Mouse (Mus musculus): Measurements from ENCODE around the gene Thbs3. TPM values are rescaled to one million over a fixed set of nuclear protein-coding genes. Genes with fewer than 3 reads are reported as not detected.

Thbs3 gene
- polyA plus RNA-seq, 1 experiment from 2014 or later, result 86.2 TPM

GRCm38 (mm10) chr3:89218271-89218670 lies 3.3 kb downstream of the Thbs3 start:
- Histone ChIP-seq H3K4me3 (replicated peaks) (no peak overlapping the region), H3K4me1 (replicated peaks) (peaks cover 73% of the 10 kb centered on the region), H3K27me3 (no peaks in the 10 kb centered on the region), H3K36me3 (peaks cover 37% of the 10 kb centered on the region), H3K9me3 (no peaks in the 10 kb centered on the region), H3K9ac (replicated peaks) (0 out of 2 replicates have a peak overlapping the region, but pooled peaks have one; percentile 23), H3K4me2 (replicated peaks) (no peak overlapping the region), H3K27ac (peak overlapping the region; percentile 27; the same call in 1 of the 2 replicates)
- WGBS, result 82% methylated on average over 1 of the region's 1 CpGs
- no peak for ATAC-seq

GRCm38 (mm10) chr3:89219546-89219945 lies 4.6 kb downstream of the Thbs3 start:
- WGBS, result 48% methylated on average over 8 of the region's 8 CpGs
- no peak for ATAC-seq
- H3K36me3 ChIP-seq, result peaks cover 48% of the 10 kb centered on the region
- peak overlapping the region; percentile 48; the same call in 1 of the 2 replicates for H3K9ac ChIP-seq (replicated peaks)
- H3K9me3 ChIP-seq, result no peaks in the 10 kb centered on the region
- peak overlapping the region; percentile 62 for H3K27ac ChIP-seq
- H3K27me3 ChIP-seq, result no peaks in the 10 kb centered on the region
- H3K4me2 ChIP-seq (replicated peaks), result no peak overlapping the region
- H3K4me1 ChIP-seq (replicated peaks), result peaks cover 82% of the 10 kb centered on the region
- no peak overlapping the region for H3K4me3 ChIP-seq (replicated peaks)

- H3K4me2 ChIP-seq (replicated peaks), result no peak overlapping the region
- H3K27ac ChIP-seq, result peak overlapping the region; percentile 48; the same call in 1 of the 2 replicates
- ATAC-seq, result no peak
- no peaks in the 10 kb centered on the region for H3K27me3 ChIP-seq
- H3K9ac ChIP-seq (replicated peaks), result 0 out of 2 replicates have a peak overlapping the region, but pooled peaks have one; percentile 0
- no peaks in the 10 kb centered on the region for H3K9me3 ChIP-seq
- peaks cover 48% of the 10 kb centered on the region for H3K36me3 ChIP-seq
- no peak overlapping the region for H3K4me3 ChIP-seq (replicated peaks)
- 65% methylated on average over 5 of the region's 5 CpGs for WGBS
- peaks cover 82% of the 10 kb centered on the region for H3K4me1 ChIP-seq (replicated peaks)
Measured at GRCm38 (mm10) chr3:89221167-89221566, 6.2 kb downstream of the Thbs3 start.

- Histone ChIP-seq H3K4me2 (replicated peaks) (peak overlapping the region; percentile 83), H3K27me3 (no peaks in the 10 kb centered on the region), H3K27ac (peak overlapping the region; percentile 97), H3K9me3 (no peaks in the 10 kb centered on the region), H3K4me1 (replicated peaks) (peaks cover 79% of the 10 kb centered on the region), H3K4me3 (replicated peaks) (peak overlapping the region; percentile 68), H3K9ac (replicated peaks) (peak overlapping the region; percentile 85), H3K36me3 (peaks cover 35% of the 10 kb centered on the region)
- 21% methylated on average over 11 of the region's 11 CpGs for WGBS
- ATAC-seq, result no peak
Measured at GRCm38 (mm10) chr3:89224796-89225195, 9.8 kb downstream of the Thbs3 start.

GRCm38 (mm10) chr3:89225321-89225815 lies 10.4 kb downstream of the Thbs3 start:
- H3K36me3 ChIP-seq, result peaks cover 30% of the 10 kb centered on the region
- peak overlapping the region; percentile 97 for H3K27ac ChIP-seq
- no peak for ATAC-seq
- peak overlapping the region; percentile 85 for H3K9ac ChIP-seq (replicated peaks)
- peak overlapping the region; percentile 68 for H3K4me3 ChIP-seq (replicated peaks)
- H3K4me1 ChIP-seq (replicated peaks), result peaks cover 76% of the 10 kb centered on the region
- peak overlapping the region; percentile 83 for H3K4me2 ChIP-seq (replicated peaks)
- no peaks in the 10 kb centered on the region for H3K9me3 ChIP-seq
- 8% methylated on average over 12 of the region's 12 CpGs for WGBS
- H3K27me3 ChIP-seq, result no peaks in the 10 kb centered on the region

GRCm38 (mm10) chr3:89225918-89226317 lies 10.9 kb downstream of the Thbs3 start:
- peaks cover 74% of the 10 kb centered on the region for H3K4me1 ChIP-seq (replicated peaks)
- peak overlapping the region; percentile 85 for H3K9ac ChIP-seq (replicated peaks)
- H3K4me3 ChIP-seq (replicated peaks), result peak overlapping the region; percentile 68
- no peaks in the 10 kb centered on the region for H3K27me3 ChIP-seq
- H3K4me2 ChIP-seq (replicated peaks), result peak overlapping the region; percentile 83
- peak overlapping the region; percentile 97 for H3K27ac ChIP-seq
- ATAC-seq, result peak; percentile 68
- H3K9me3 ChIP-seq, result no peaks in the 10 kb centered on the region
- 4% methylated on average over 4 of the region's 4 CpGs for WGBS
- peaks cover 28% of the 10 kb centered on the region for H3K36me3 ChIP-seq

- peak overlapping the region; percentile 85 for H3K9ac ChIP-seq (replicated peaks)
- H3K4me1 ChIP-seq (replicated peaks), result peaks cover 70% of the 10 kb centered on the region
- no peaks in the 10 kb centered on the region for H3K27me3 ChIP-seq
- WGBS, result 3% methylated on average over 11 of the region's 11 CpGs
- H3K27ac ChIP-seq, result peak overlapping the region; percentile 97
- H3K4me3 ChIP-seq (replicated peaks), result peak overlapping the region; percentile 68
- peaks cover 23% of the 10 kb centered on the region for H3K36me3 ChIP-seq
- ATAC-seq, result no peak
- no peaks in the 10 kb centered on the region for H3K9me3 ChIP-seq
- peak overlapping the region; percentile 83 for H3K4me2 ChIP-seq (replicated peaks)
Measured at GRCm38 (mm10) chr3:89226361-89226760, 11.4 kb downstream of the Thbs3 start.

- H3K4me2 ChIP-seq (replicated peaks), result peak within 1 kb of the TSS; percentile 83
- H3K4me3 ChIP-seq (replicated peaks), result peak within 1 kb of the TSS; percentile 68
- WGBS, result 2% methylated on average over 21 of the region's 21 CpGs
- peaks cover 19% of the 10 kb centered on the region for H3K36me3 ChIP-seq
- peaks cover 70% of the 10 kb centered on the region for H3K4me1 ChIP-seq (replicated peaks)
- no peak for ATAC-seq
- peak within 1 kb of the TSS; percentile 97 for H3K27ac ChIP-seq
- H3K27me3 ChIP-seq, result no peaks in the 10 kb centered on the region
- H3K9me3 ChIP-seq, result no peaks in the 10 kb centered on the region
- peak within 1 kb of the TSS; percentile 85 for H3K9ac ChIP-seq (replicated peaks)
Measured at GRCm38 (mm10) chr3:89226900-89227299, 11.9 kb downstream of the Thbs3 start, which contains the start of gene Mtx1. Gene Mtx1 (minus strand): TSS chr3:89227088.

GRCm38 (mm10) chr3:89227307-89228179 lies 12.6 kb downstream of the Thbs3 start:
- Histone ChIP-seq H3K9ac (replicated peaks) (peak overlapping the region; percentile 85), H3K4me2 (replicated peaks) (peak overlapping the region; percentile 83), H3K9me3 (no peaks in the 10 kb centered on the region), H3K36me3 (peaks cover 19% of the 10 kb centered on the region), H3K27me3 (no peaks in the 10 kb centered on the region), H3K27ac (peak overlapping the region; percentile 97), H3K4me3 (replicated peaks) (peak overlapping the region; percentile 68), H3K4me1 (replicated peaks) (peaks cover 69% of the 10 kb centered on the region)
- 1% methylated on average over 41 of the region's 41 CpGs for WGBS
- peak; percentile 79 for ATAC-seq

GRCm38 (mm10) chr3:89228180-89228549 lies 13.2 kb downstream of the Thbs3 start:
- H3K27me3 ChIP-seq, result no peaks in the 10 kb centered on the region
- peak; percentile 9; the same call in 1 of the 2 replicates for ATAC-seq
- H3K27ac ChIP-seq, result peak overlapping the region; percentile 97
- H3K4me2 ChIP-seq (replicated peaks), result peak overlapping the region; percentile 83
- H3K4me3 ChIP-seq (replicated peaks), result peak overlapping the region; percentile 68
- peak overlapping the region; percentile 46 for H3K9ac ChIP-seq (replicated peaks)
- H3K4me1 ChIP-seq (replicated peaks), result peaks cover 62% of the 10 kb centered on the region
- H3K9me3 ChIP-seq, result no peaks in the 10 kb centered on the region
- peaks cover 19% of the 10 kb centered on the region for H3K36me3 ChIP-seq
- WGBS, result under 1% methylated on average over 20 of the region's 20 CpGs

GRCm38 (mm10) chr3:89228836-89229235 lies 13.9 kb downstream of the Thbs3 start, which contains the start of gene Muc1:
Gene Muc1 (plus strand): TSS chr3:89229057.
- H3K27me3 ChIP-seq, result no peaks in the 10 kb centered on the region
- H3K4me2 ChIP-seq (replicated peaks), result peak within 1 kb of the TSS; percentile 83
- H3K4me1 ChIP-seq (replicated peaks), result peaks cover 56% of the 10 kb centered on the region
- H3K27ac ChIP-seq, result peak within 1 kb of the TSS; percentile 97
- H3K9ac ChIP-seq (replicated peaks), result peak within 1 kb of the TSS; percentile 85
- peak within 1 kb of the TSS; percentile 68 for H3K4me3 ChIP-seq (replicated peaks)
- 40% methylated on average over 10 of the region's 10 CpGs for WGBS
- ATAC-seq, result no peak
- H3K36me3 ChIP-seq, result peaks cover 19% of the 10 kb centered on the region
- H3K9me3 ChIP-seq, result no peaks in the 10 kb centered on the region

- no peak for ATAC-seq
Measured at GRCm38 (mm10) chr3:89229276-89229675, 14.3 kb downstream of the Thbs3 start.

More at GRCm38 (mm10) chr3:89229276-89229675, 14.3 kb downstream of the Thbs3 start:
- WGBS, result 56% methylated on average over 4 of the region's 4 CpGs
- H3K27ac ChIP-seq, result no peak overlapping the region
- no peaks in the 10 kb centered on the region for H3K9me3 ChIP-seq
- H3K4me2 ChIP-seq (replicated peaks), result peak overlapping the region; percentile 83; the same call in 1 of the 2 replicates
- peaks cover 51% of the 10 kb centered on the region for H3K4me1 ChIP-seq (replicated peaks)
- H3K9ac ChIP-seq (replicated peaks), result no peak overlapping the region
- H3K36me3 ChIP-seq, result peaks cover 19% of the 10 kb centered on the region
- H3K4me3 ChIP-seq (replicated peaks), result no peak overlapping the region
- no peaks in the 10 kb centered on the region for H3K27me3 ChIP-seq

Data from midbrain, embryonic 13.5 days (tissue).